Mouse (Mus musculus) stomach, embryonic 16.5 days (tissue): ENCODE data around the gene Stx4a. TPM values are rescaled to one million over a fixed set of nuclear protein-coding genes. Genes with fewer than 3 reads are reported as not detected.

Source experiments
- ATAC-seq: fragments of 200-750 bp; cut with Nextera tagmentation; 2 replicates; pipeline ENCODE4 v1.8.0; 2017; ENCODE audit warnings: moderate number of reproducible peaks, moderate TSS enrichment; ENCODE audit not compliant: insufficient read depth, low FRiP score
- H3K27ac ChIP-seq: fragments of 300-500 bp; sonication (generic); 2 replicates; pipeline ENCODE4 v1.5.1; 2014; ENCODE audit warnings: low read length
- H3K27me3 ChIP-seq: fragments of 300-500 bp; sonication (generic); 2 replicates; pipeline ENCODE4 v1.6.1; 2014; ENCODE audit warnings: low read length, control low read depth, mixed read lengths; ENCODE audit not compliant: control insufficient read depth, insufficient read depth
- H3K36me3 ChIP-seq: fragments of 300-500 bp; sonication (generic); 2 replicates; pipeline ENCODE4 v1.6.1; 2014; ENCODE audit warnings: low read length; ENCODE audit not compliant: control insufficient read depth, insufficient read depth
- H3K4me1 ChIP-seq: fragments of 300-500 bp; sonication (generic); 2 replicates; pipeline ENCODE4 v1.6.1; 2014; ENCODE audit warnings: low read length, control low read depth, mixed read lengths; ENCODE audit not compliant: control insufficient read depth, insufficient read depth
- H3K4me2 ChIP-seq: fragments of 300-500 bp; sonication (generic); 2 replicates; pipeline ENCODE4 v1.6.1; 2014; ENCODE audit warnings: low read depth, low read length, mixed read lengths
- H3K4me3 ChIP-seq: fragments of 300-500 bp; sonication (generic); replicated peaks from 2 replicates; pipeline ENCODE4 v1.5.1; 2014; ENCODE audit warnings: mild to moderate bottlenecking, low read length
- H3K9ac ChIP-seq: fragments of 300-500 bp; sonication (generic); 2 replicates; pipeline ENCODE4 v1.6.1; 2014; ENCODE audit warnings: low read length
- H3K9me3 ChIP-seq: fragments of 300-500 bp; sonication (generic); replicated peaks from 2 replicates; pipeline ENCODE4 v1.6.1; 2016; ENCODE audit warnings: low read length, control low read depth; ENCODE audit not compliant: control insufficient read depth
- WGBS: fragments of 180-500 bp; shearing (Covaris S2); extraction: QIAGEN DNeasy Blood & Tissue Kit; methylation state at CpG from one replicate; pipeline ENCODE4 v1.1.7; 2014; 5-methylcytosine and 5-hydroxymethylcytosine counted together
- polyA plus RNA-seq: library from polyadenylated mRNA; unstranded; fragments of >200 nt; fragmentation: Nextera tagmentation; extraction: Ambion mirVana; gene quantifications from 2 replicates; pipeline ENCODE4 v1.2.1, GENCODE M21; 2015

Gene Stx4a
- polyA plus RNA-seq, 1 experiment from 2014 or later = 43.1 TPM

- WGBS = 79% methylated on average over 4 of the region's 4 CpGs
- Histone ChIP-seq H3K9ac (no peak overlapping the region), H3K4me2 (no peak overlapping the region), H3K27ac (no peak overlapping the region), H3K4me1 (peaks cover 3% of the 10 kb centered on the region; the same call in 1 of the 2 replicates), H3K27me3 (no peaks in the 10 kb centered on the region), H3K4me3 (no peak overlapping the region), H3K36me3 (no peaks in the 10 kb centered on the region), H3K9me3 (no peaks in the 10 kb centered on the region)
- ATAC-seq = no peak
Measured at GRCm38 (mm10) chr7:127811240-127811639, 12.9 kb upstream of the Stx4a start.

- Histone ChIP-seq H3K4me1 (peaks cover 3% of the 10 kb centered on the region; the same call in 1 of the 2 replicates), H3K36me3 (no peaks in the 10 kb centered on the region), H3K27me3 (no peaks in the 10 kb centered on the region), H3K4me3 (no peak overlapping the region), H3K4me2 (no peak overlapping the region), H3K9ac (no peak overlapping the region), H3K27ac (no peak overlapping the region), H3K9me3 (no peaks in the 10 kb centered on the region)
- WGBS = 85% methylated on average over 3 of the region's 3 CpGs
- no peak for ATAC-seq
Measured at GRCm38 (mm10) chr7:127812292-127812691, 11.8 kb upstream of the Stx4a start.

DNA sequence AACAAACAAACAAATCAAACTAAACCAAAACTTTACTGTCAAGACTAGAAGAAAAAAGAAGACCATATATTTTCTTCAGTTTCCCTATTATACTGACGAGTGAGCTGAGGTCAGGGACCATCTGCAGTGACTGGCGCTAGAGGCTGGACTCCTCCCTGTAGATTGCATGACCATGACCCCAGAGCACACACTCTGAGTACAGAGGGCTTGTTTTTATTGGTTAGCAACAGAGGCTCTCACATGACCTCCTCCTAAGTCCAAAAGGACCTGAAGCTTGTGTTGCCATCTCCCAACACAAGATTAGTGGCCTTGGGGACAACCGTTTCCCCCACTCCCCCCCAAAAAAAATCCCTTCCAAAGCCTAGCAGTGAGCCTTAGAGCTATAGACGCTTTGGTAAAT is 10.3 kb upstream of the Stx4a start:
- H3K9me3 ChIP-seq = no peaks in the 10 kb centered on the region
- no peaks in the 10 kb centered on the region for H3K27me3 ChIP-seq
- no peak overlapping the region for H3K4me2 ChIP-seq
- no peak overlapping the region for H3K27ac ChIP-seq
- peaks cover 3% of the 10 kb centered on the region; the same call in 1 of the 2 replicates for H3K4me1 ChIP-seq
- no peaks in the 10 kb centered on the region for H3K36me3 ChIP-seq
- H3K9ac ChIP-seq = no peak overlapping the region
- no peak for ATAC-seq
- 65% methylated on average over 4 of the region's 4 CpGs for WGBS
- H3K4me3 ChIP-seq = no peak overlapping the region

DNA sequence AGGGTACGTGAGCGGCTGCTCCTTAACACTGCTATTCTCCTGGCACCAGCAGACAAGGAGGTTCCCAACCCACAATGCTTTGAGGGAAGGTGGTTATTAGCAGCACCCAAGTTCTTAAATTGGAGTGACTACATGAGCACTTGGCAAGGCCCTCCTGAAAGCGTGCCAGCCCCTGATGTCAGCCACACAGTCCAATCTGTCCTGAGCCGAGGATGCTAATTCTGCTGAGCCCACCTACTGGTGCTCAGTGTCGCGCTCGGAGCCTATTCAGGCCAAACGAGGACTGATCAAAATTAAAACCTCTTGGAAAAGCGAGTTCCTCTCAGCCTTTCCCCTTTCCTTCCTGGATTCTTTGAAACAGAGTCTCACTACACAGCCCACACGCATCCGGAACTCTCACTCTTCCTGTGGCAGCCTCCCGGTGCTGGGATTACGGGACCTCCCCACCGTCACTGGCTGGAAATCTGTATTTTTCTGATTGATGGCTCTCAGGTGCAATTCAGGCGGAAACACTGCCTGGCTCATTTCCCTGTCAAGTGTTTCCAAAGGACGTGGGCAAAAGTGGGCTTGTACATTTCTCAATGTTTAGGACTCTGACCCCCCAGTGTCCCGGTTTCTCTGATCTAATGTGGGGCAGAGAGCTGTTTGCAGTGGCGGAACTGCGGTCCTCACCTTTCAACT is 9.7 kb upstream of the Stx4a start:
- no peaks in the 10 kb centered on the region for H3K36me3 ChIP-seq
- no peak for ATAC-seq
- no peaks in the 10 kb centered on the region for H3K9me3 ChIP-seq
- H3K9ac ChIP-seq = no peak overlapping the region
- H3K27ac ChIP-seq = no peak overlapping the region
- peaks cover 3% of the 10 kb centered on the region; the same call in 1 of the 2 replicates for H3K4me1 ChIP-seq
- WGBS = 71% methylated on average over 19 of the region's 19 CpGs
- no peak overlapping the region for H3K4me3 ChIP-seq
- H3K4me2 ChIP-seq = no peak overlapping the region
- no peaks in the 10 kb centered on the region for H3K27me3 ChIP-seq

GRCm38 (mm10) chr7:127815116-127815665 is 8.9 kb upstream of the Stx4a start:
- H3K9me3 ChIP-seq = no peaks in the 10 kb centered on the region
- no peaks in the 10 kb centered on the region for H3K27me3 ChIP-seq
- no peak overlapping the region for H3K9ac ChIP-seq
- ATAC-seq = no peak
- H3K36me3 ChIP-seq = no peaks in the 10 kb centered on the region
- H3K27ac ChIP-seq = no peak overlapping the region
- H3K4me2 ChIP-seq = no peak overlapping the region
- no peak overlapping the region for H3K4me3 ChIP-seq
- 82% methylated on average over 15 of the region's 15 CpGs for WGBS
- H3K4me1 ChIP-seq = peaks cover 3% of the 10 kb centered on the region; the same call in 1 of the 2 replicates

GRCm38 (mm10) chr7:127815954-127816821 is 7.9 kb upstream of the Stx4a start:
- Histone ChIP-seq H3K27ac (no peak overlapping the region), H3K36me3 (no peaks in the 10 kb centered on the region)
- peak; percentile 34; the same call in 1 of the 2 replicates for ATAC-seq

GRCm38 (mm10) chr7:127817053-127817452 is 7.0 kb upstream of the Stx4a start:
- ATAC-seq = no peak
- Histone ChIP-seq H3K4me1 (peaks cover 3% of the 10 kb centered on the region; the same call in 1 of the 2 replicates), H3K9ac (no peak overlapping the region), H3K4me2 (no peak overlapping the region), H3K36me3 (no peaks in the 10 kb centered on the region), H3K9me3 (no peaks in the 10 kb centered on the region), H3K4me3 (no peak overlapping the region), H3K27me3 (no peaks in the 10 kb centered on the region), H3K27ac (no peak overlapping the region)
- WGBS = 82% methylated on average over 7 of the region's 7 CpGs

More at GRCm38 (mm10) chr7:127815954-127816821, 7.9 kb upstream of the Stx4a start:
- H3K27me3 ChIP-seq = no peaks in the 10 kb centered on the region
- H3K9me3 ChIP-seq = no peaks in the 10 kb centered on the region
- H3K4me1 ChIP-seq = peaks cover 3% of the 10 kb centered on the region; the same call in 1 of the 2 replicates
- H3K4me2 ChIP-seq = no peak overlapping the region
- no peak overlapping the region for H3K4me3 ChIP-seq
- H3K9ac ChIP-seq = no peak overlapping the region
- WGBS = 50% methylated on average over 15 of the region's 15 CpGs

DNA sequence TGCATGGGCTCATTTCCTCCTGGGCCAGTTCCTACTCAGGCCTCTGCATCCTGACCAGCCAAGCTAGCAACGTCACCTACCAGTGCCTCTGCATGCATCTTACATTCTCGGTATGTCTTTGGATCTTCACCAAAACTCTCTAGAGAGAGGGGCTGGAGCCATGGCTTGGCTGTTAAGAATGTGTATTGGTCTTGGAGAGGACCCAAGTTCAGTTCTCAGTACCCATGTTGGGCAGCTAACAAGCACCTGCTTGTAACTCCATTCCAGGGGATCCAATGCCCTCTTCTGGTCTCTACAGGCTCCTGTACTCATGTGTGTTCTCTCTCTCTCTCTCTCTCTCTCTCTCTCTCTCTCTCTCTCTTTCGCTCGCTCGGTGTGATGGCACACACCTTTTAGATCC is 6.3 kb upstream of the Stx4a start:
- Histone ChIP-seq H3K36me3 (no peaks in the 10 kb centered on the region), H3K27ac (no peak overlapping the region), H3K4me2 (no peak overlapping the region), H3K4me1 (peaks cover 3% of the 10 kb centered on the region; the same call in 1 of the 2 replicates), H3K27me3 (no peaks in the 10 kb centered on the region), H3K4me3 (no peak overlapping the region), H3K9ac (no peak overlapping the region), H3K9me3 (no peaks in the 10 kb centered on the region)
- 87% methylated on average over 5 of the region's 5 CpGs for WGBS
- no peak for ATAC-seq
